Mouse (Mus musculus) kidney, postnatal 36 days (tissue): Measurements from ENCODE around the gene Stra6l.

Experiments
- DNase-seq, 2 experiments: peaks; one replicate each; pipeline ENCODE4 v3.0.0; 2021 to 2022; ENCODE audit warnings: mixed read lengths in 2 of 2

Gene Stra6l

DNA sequence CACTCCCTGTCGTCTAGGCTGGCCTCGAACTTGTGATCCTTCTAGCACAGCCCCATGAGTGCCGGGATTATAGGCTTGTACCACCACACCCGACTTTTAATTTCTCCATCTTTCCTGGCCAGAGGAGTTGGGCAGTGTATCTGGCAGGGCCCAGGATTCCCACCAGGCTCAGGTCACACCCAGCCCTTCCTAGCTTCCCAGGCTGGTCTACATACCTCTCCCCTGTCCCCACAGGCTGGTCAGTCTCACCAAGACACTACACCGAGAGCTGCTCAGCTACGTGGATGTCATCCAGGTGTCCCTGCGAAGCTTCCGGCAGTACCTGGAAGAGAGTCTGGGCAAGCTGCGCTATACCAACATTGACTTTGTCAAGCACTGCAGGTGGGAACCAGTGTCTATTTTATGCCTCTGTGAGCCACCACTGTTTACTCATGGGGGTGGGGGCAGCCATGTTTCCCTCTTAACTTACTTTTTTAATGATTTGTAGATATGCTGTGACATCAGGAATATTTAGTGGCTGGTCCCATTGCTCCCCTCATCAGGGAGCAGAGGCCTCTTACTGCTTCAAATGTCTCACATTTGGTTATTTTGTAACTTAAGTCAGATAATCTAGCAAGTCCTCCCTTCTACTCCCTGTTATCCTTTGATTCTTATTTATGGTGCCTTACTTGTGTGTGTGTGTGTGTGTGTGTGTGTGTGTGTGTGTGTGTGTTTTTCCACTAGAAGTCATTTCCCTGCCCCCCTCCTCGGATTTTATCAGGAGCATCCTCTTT is 73.4 kb downstream of the Stra6l start:
- DNase-seq: no peak

- DNase-seq: no peak
Observed at GRCm38 (mm10) chr4:45924011-45924410, 75.5 kb downstream of the Stra6l start.

GRCm38 (mm10) chr4:45928561-45928960 is 80.1 kb downstream of the Stra6l start:
- DNase-seq: no peak
